Mouse (Mus musculus): Measurements from ENCODE around the gene Il1b. TPM values are rescaled to one million over a fixed set of nuclear protein-coding genes. Genes with fewer than 3 reads are reported as not detected.

The Il1b gene
- polyA plus RNA-seq, 1 experiment from 2014 or later = 0.18 TPM

DNA sequence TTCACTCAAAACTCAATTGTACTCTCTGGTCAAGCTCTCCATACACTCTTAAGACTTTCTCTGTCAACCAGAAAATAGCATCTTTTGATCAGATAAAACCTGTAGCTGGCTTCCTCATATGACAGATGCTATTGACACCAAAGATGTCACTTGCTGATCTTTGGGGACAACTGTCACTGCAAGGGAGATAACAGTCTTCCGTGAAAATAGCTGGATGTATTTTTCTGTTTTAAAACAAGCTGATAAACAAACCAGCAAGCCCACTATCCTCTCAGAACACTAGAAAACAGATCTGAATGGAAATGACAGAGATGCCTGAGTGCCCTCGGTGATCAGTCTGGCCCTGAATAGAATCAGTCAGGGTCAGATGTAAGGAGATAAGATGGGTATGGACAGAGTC is 32.8 kb upstream of the Il1b start:
- no peak overlapping the region for H3K27ac ChIP-seq (ENCODE audit: low read depth)
- no peaks in the 10 kb centered on the region for H3K36me3 ChIP-seq (ENCODE audit: control insufficient read depth, insufficient read depth, low read length)
- H3K4me2 ChIP-seq (ENCODE audit: low read length) = no peak overlapping the region
- no peak overlapping the region for H3K9ac ChIP-seq (ENCODE audit: low read length)
- no peaks in the 10 kb centered on the region for H3K4me1 ChIP-seq (replicated peaks; ENCODE audit: control insufficient read depth, insufficient read depth, low read length)
- H3K4me3 ChIP-seq (ENCODE audit: low read depth, low read length) = no peak overlapping the region
- DNase-seq (ENCODE audit: low spot score) = no peak
- H3K27me3 ChIP-seq (replicated peaks; ENCODE audit: control insufficient read depth, insufficient read depth, low read length) = no peaks in the 10 kb centered on the region
- no peaks in the 10 kb centered on the region for H3K9me3 ChIP-seq (ENCODE audit: control insufficient read depth, low read length)
- no peak for ATAC-seq (replicated peaks; ENCODE audit: low FRiP score, low TSS enrichment, low read depth)
- WGBS = 98% methylated on average over 2 of the region's 2 CpGs

DNA sequence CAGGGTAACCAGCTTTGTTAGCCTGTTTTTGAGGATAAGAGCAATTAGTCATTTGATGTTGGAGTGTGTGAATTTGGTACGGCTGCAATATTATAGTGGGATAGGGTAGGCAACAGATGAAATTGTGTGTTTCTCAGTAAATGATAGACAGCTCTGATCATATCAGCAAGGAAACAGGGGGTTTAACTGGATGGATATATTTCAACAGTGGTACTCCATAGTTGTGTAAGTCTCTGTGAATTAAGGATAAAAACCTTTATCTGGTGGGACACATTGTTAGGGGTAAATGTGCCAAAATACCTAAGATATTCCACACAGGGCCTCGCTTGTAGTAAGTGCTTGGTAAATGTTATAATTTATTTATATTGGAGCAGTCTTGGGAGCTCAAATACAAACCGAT is 31.4 kb upstream of the Il1b start:
- ATAC-seq (replicated peaks; ENCODE audit: low FRiP score, low TSS enrichment, low read depth) = no peak
- WGBS = 78% methylated on average over 3 of the region's 3 CpGs
- no peaks in the 10 kb centered on the region for H3K4me1 ChIP-seq (replicated peaks; ENCODE audit: control insufficient read depth, insufficient read depth, low read length)

DNA sequence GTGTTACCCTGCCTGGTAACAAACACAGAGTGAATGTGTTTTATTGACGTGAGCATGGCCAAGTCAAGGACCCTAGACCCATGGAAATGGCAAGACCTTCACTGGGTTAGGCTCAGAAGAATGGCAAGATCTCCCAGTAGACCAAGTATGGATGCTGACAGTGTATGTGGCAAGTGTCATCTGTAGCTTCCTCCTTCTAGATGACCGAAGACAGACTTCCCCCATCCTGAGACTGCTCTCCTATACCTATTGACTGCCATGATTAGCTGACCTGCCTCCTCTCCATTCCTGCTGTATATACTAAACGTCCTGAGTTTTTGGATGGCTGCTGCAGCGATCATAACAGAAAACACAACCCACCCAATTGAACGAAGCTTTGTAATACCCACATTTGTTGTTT is 30.9 kb upstream of the Il1b start:
- Histone ChIP-seq H3K4me2 (ENCODE audit: low read length) (no peak overlapping the region), H3K27me3 (replicated peaks; ENCODE audit: control insufficient read depth, insufficient read depth, low read length) (no peaks in the 10 kb centered on the region), H3K9ac (ENCODE audit: low read length) (no peak overlapping the region), H3K4me1 (replicated peaks; ENCODE audit: control insufficient read depth, insufficient read depth, low read length) (no peaks in the 10 kb centered on the region), H3K27ac (ENCODE audit: low read depth) (no peak overlapping the region), H3K4me3 (ENCODE audit: low read depth, low read length) (no peak overlapping the region), H3K36me3 (ENCODE audit: control insufficient read depth, insufficient read depth, low read length) (no peaks in the 10 kb centered on the region), H3K9me3 (ENCODE audit: control insufficient read depth, low read length) (no peaks in the 10 kb centered on the region)
- WGBS = 83% methylated on average over 5 of the region's 5 CpGs
- DNase-seq (ENCODE audit: low spot score) (no peak), ATAC-seq (replicated peaks; ENCODE audit: low FRiP score, low TSS enrichment, low read depth) (no peak)

More for the DNA sequence above, 31.4 kb upstream of the Il1b start:
- H3K36me3 ChIP-seq (ENCODE audit: control insufficient read depth, insufficient read depth, low read length) = no peaks in the 10 kb centered on the region
- H3K9ac ChIP-seq (ENCODE audit: low read length) = no peak overlapping the region
- no peak overlapping the region for H3K27ac ChIP-seq (ENCODE audit: low read depth)
- no peaks in the 10 kb centered on the region for H3K27me3 ChIP-seq (replicated peaks; ENCODE audit: control insufficient read depth, insufficient read depth, low read length)
- no peak overlapping the region for H3K4me3 ChIP-seq (ENCODE audit: low read depth, low read length)
- no peaks in the 10 kb centered on the region for H3K9me3 ChIP-seq (ENCODE audit: control insufficient read depth, low read length)
- DNase-seq (ENCODE audit: low spot score) = no peak
- no peak overlapping the region for H3K4me2 ChIP-seq (ENCODE audit: low read length)

DNA sequence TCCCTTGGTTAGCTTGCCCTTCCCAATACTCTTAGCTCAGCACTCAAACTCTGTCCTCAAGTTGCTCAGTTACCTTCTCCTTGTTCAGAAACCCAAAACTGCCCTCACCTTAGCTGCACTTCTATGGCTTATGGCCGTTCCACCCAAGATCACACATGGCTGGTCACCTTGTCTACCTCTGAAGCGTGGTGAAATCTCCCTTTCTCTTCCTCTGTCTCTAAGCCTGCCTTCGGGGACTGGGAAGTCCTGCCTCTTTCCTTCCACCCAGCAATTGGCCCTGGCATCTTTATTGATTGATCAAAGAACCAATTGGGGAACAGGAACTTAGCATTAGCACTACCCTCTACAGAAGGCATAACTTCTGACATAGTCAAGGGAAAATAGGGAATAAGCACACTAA is 27.2 kb upstream of the Il1b start:
- WGBS = 75% methylated on average over 3 of the region's 3 CpGs
- H3K27ac ChIP-seq (ENCODE audit: low read depth) = no peak overlapping the region
- H3K27me3 ChIP-seq (replicated peaks; ENCODE audit: control insufficient read depth, insufficient read depth, low read length) = no peaks in the 10 kb centered on the region
- no peak overlapping the region for H3K4me3 ChIP-seq (ENCODE audit: low read depth, low read length)
- H3K9me3 ChIP-seq (ENCODE audit: control insufficient read depth, low read length) = no peaks in the 10 kb centered on the region
- ATAC-seq (replicated peaks; ENCODE audit: low FRiP score, low TSS enrichment, low read depth) = no peak
- no peak overlapping the region for H3K9ac ChIP-seq (ENCODE audit: low read length)
- no peak overlapping the region for H3K4me2 ChIP-seq (ENCODE audit: low read length)
- H3K4me1 ChIP-seq (replicated peaks; ENCODE audit: control insufficient read depth, insufficient read depth, low read length) = no peaks in the 10 kb centered on the region
- no peaks in the 10 kb centered on the region for H3K36me3 ChIP-seq (ENCODE audit: control insufficient read depth, insufficient read depth, low read length)
- DNase-seq (ENCODE audit: low spot score) = no peak

DNA sequence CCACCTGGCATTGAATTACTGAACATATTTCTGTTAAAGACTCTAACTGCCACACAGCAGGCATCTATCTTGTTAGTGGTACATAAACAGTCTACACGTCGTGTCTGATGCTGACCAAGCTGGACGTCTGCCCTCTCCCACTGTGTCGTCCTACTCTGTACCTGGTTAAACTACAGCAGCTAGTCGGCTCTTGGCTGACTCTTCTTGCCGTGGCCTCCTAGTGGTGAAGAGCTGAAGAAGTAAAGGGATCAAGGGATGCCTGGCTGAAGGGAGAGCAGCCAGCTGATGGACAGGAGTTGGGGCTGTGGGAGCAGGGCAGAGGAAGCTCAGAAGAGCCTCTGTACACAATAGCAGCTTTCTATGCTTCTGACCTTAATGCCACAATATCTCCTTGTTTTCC is 22.6 kb upstream of the Il1b start:
- DNase-seq (ENCODE audit: low spot score) = no peak
- ATAC-seq (replicated peaks; ENCODE audit: low FRiP score, low TSS enrichment, low read depth) = no peak
- no peak overlapping the region for H3K27ac ChIP-seq (ENCODE audit: low read depth)
- H3K4me2 ChIP-seq (ENCODE audit: low read length) = no peak overlapping the region
- no peaks in the 10 kb centered on the region for H3K4me1 ChIP-seq (replicated peaks; ENCODE audit: control insufficient read depth, insufficient read depth, low read length)
- H3K36me3 ChIP-seq (ENCODE audit: control insufficient read depth, insufficient read depth, low read length) = no peaks in the 10 kb centered on the region
- no peak overlapping the region for H3K4me3 ChIP-seq (ENCODE audit: low read depth, low read length)
- no peak overlapping the region for H3K9ac ChIP-seq (ENCODE audit: low read length)
- no peaks in the 10 kb centered on the region for H3K9me3 ChIP-seq (ENCODE audit: control insufficient read depth, low read length)
- WGBS = 22% methylated on average over 6 of the region's 6 CpGs
- no peaks in the 10 kb centered on the region for H3K27me3 ChIP-seq (replicated peaks; ENCODE audit: control insufficient read depth, insufficient read depth, low read length)

DNA sequence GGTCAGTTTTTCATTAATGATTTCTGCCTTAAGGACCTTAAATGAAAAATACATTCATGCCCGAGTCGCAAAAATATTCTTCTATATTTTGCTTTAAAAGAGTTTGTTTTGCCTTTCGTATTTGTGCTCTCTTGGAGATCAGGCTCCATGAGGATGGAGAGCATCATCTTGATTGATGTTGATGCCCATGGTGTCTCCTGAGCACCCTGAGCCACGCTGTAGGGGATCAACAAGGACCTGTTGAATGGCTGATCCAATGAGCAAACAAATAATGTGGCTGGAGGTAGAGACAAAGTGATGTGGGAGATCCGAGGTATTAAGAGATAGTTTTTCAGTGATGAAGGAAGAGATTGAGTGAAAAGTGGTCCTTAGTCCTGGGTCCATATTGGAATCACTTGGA is 19.2 kb upstream of the Il1b start:
- ATAC-seq (replicated peaks; ENCODE audit: low FRiP score, low TSS enrichment, low read depth) = no peak
- 84% methylated on average over 5 of the region's 5 CpGs for WGBS
- Histone ChIP-seq H3K4me3 (ENCODE audit: low read depth, low read length) (no peak overlapping the region), H3K9me3 (ENCODE audit: control insufficient read depth, low read length) (no peaks in the 10 kb centered on the region), H3K4me2 (ENCODE audit: low read length) (no peak overlapping the region), H3K27ac (ENCODE audit: low read depth) (no peak overlapping the region), H3K9ac (ENCODE audit: low read length) (no peak overlapping the region), H3K4me1 (replicated peaks; ENCODE audit: control insufficient read depth, insufficient read depth, low read length) (no peaks in the 10 kb centered on the region), H3K27me3 (replicated peaks; ENCODE audit: control insufficient read depth, insufficient read depth, low read length) (no peaks in the 10 kb centered on the region), H3K36me3 (ENCODE audit: control insufficient read depth, insufficient read depth, low read length) (no peaks in the 10 kb centered on the region)
- DNase-seq (ENCODE audit: low spot score) = no peak

DNA sequence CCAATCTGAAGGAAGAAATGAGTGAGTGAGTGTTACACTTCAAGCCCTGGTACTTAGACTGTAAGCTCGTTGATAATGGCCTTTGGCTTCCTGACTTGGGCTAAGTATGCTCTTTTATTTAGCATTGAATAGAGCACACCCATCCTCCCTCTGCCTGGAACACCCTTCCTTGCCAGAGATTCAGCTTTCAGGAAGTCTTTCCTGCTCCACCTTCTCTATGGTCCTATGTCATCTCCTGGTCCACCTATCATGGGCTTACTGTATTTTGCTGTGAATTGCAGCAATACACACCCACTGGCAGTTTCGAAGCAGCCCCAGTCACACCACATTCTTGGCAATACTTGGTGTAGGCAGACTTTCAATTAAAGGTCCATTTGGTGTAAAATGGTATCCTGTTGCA is 18.4 kb upstream of the Il1b start:
- Histone ChIP-seq H3K4me1 (replicated peaks; ENCODE audit: control insufficient read depth, insufficient read depth, low read length) (no peaks in the 10 kb centered on the region), H3K9ac (ENCODE audit: low read length) (no peak overlapping the region), H3K36me3 (ENCODE audit: control insufficient read depth, insufficient read depth, low read length) (no peaks in the 10 kb centered on the region), H3K27me3 (replicated peaks; ENCODE audit: control insufficient read depth, insufficient read depth, low read length) (no peaks in the 10 kb centered on the region), H3K4me2 (ENCODE audit: low read length) (no peak overlapping the region), H3K27ac (ENCODE audit: low read depth) (no peak overlapping the region), H3K9me3 (ENCODE audit: control insufficient read depth, low read length) (no peaks in the 10 kb centered on the region), H3K4me3 (ENCODE audit: low read depth, low read length) (no peak overlapping the region)
- WGBS = 83% methylated on average over 2 of the region's 2 CpGs
- no peak for ATAC-seq (replicated peaks; ENCODE audit: low FRiP score, low TSS enrichment, low read depth)
- DNase-seq (ENCODE audit: low spot score) = no peak

DNA sequence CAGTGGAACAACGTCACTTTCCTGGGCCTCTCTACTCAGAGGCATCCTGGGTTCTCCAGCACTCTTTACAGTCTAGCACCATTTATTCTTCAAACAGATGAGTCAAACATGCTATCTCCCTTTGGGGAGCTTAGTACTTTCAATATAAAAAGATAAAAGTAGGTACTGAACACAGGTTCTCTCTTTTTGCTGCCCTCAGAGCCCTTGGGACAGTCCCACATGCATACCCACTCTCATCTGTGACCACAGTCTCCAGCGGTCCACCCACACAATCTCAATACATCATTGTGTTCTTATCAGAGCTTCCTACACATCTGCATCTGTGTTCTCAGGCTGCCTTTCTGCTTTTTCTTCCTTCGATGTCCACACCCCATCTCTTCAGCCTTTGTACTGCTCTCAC is 14.4 kb upstream of the Il1b start:
- ATAC-seq (replicated peaks; ENCODE audit: low FRiP score, low TSS enrichment, low read depth) (no peak), DNase-seq (ENCODE audit: low spot score) (no peak)
- H3K4me2 ChIP-seq (ENCODE audit: low read length) = no peak overlapping the region
- H3K36me3 ChIP-seq (ENCODE audit: control insufficient read depth, insufficient read depth, low read length) = no peaks in the 10 kb centered on the region
- no peak overlapping the region for H3K9ac ChIP-seq (ENCODE audit: low read length)
- 95% methylated on average over 3 of the region's 3 CpGs for WGBS
- H3K27ac ChIP-seq (ENCODE audit: low read depth) = no peak overlapping the region
- no peaks in the 10 kb centered on the region for H3K4me1 ChIP-seq (replicated peaks; ENCODE audit: control insufficient read depth, insufficient read depth, low read length)
- H3K27me3 ChIP-seq (replicated peaks; ENCODE audit: control insufficient read depth, insufficient read depth, low read length) = no peaks in the 10 kb centered on the region
- no peak overlapping the region for H3K4me3 ChIP-seq (ENCODE audit: low read depth, low read length)
- no peaks in the 10 kb centered on the region for H3K9me3 ChIP-seq (ENCODE audit: control insufficient read depth, low read length)

DNA sequence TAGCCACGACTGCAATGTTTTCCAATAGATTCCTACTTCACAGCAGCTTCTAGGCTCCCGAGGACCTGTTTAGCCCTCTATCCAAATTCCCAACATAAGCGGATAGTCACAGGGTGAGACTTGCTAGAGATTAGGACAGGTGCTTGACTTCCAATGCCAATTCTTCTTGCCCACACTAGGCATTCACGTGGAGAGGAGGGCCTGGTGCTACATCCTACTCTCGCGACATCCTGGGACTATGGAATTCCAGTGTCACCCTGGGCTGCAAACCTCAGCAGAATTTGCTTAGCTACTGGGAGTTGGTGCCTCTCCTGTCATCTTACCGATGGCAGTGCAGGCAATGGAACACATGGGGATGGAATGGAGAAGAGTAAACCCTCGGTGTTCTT is 13.3 kb upstream of the Il1b start:
- Histone ChIP-seq H3K27ac (ENCODE audit: low read depth) (no peak overlapping the region), H3K9me3 (ENCODE audit: control insufficient read depth, low read length) (no peaks in the 10 kb centered on the region), H3K27me3 (replicated peaks; ENCODE audit: control insufficient read depth, insufficient read depth, low read length) (no peaks in the 10 kb centered on the region), H3K4me3 (ENCODE audit: low read depth, low read length) (no peak overlapping the region), H3K4me1 (replicated peaks; ENCODE audit: control insufficient read depth, insufficient read depth, low read length) (no peaks in the 10 kb centered on the region), H3K36me3 (ENCODE audit: control insufficient read depth, insufficient read depth, low read length) (no peaks in the 10 kb centered on the region), H3K4me2 (ENCODE audit: low read length) (no peak overlapping the region), H3K9ac (ENCODE audit: low read length) (no peak overlapping the region)
- DNase-seq (ENCODE audit: low spot score) = no peak
- ATAC-seq (replicated peaks; ENCODE audit: low FRiP score, low TSS enrichment, low read depth) = no peak
- WGBS = 80% methylated on average over 8 of the region's 8 CpGs
